Mouse (Mus musculus) colon, adult 2 months (tissue): Measurements from ENCODE around the gene Aldoart2. TPM values are rescaled to one million over a fixed set of nuclear protein-coding genes. Genes with fewer than 3 reads are reported as not detected.

Experiments used
- polyA plus RNA-seq: library from polyadenylated mRNA; depleted of rRNA; stranded (reverse); fragments of >200 nt; gene quantifications from 2 replicates; pipeline ENCODE4 v1.2.3, GENCODE M21; 2012; rRNA removed

The Aldoart2 gene
- polyA plus RNA-seq = not detected in 2 replicates

DNA sequence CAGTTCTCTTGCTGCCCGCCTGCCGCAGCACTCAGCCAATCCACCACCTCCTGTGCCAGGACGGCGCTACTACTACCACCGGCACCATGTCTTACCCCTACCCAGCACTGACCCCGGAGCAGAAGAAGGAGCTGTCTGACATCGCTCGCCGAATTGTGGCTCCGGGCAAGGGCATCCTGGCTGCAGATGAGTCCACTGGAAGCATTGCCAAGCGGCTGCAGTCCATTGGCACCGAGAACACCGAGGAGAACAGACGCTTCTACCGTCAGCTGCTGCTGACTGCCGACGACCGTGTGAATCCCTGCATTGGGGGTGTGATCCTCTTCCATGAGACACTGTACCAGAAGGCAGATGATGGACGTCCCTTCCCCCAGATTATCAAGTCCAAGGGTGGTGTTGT, at the start of gene Aldoart2:
Aldoart2 (plus strand) TSS at position 34 of the 400 bp plus-strand sequence.

DNA sequence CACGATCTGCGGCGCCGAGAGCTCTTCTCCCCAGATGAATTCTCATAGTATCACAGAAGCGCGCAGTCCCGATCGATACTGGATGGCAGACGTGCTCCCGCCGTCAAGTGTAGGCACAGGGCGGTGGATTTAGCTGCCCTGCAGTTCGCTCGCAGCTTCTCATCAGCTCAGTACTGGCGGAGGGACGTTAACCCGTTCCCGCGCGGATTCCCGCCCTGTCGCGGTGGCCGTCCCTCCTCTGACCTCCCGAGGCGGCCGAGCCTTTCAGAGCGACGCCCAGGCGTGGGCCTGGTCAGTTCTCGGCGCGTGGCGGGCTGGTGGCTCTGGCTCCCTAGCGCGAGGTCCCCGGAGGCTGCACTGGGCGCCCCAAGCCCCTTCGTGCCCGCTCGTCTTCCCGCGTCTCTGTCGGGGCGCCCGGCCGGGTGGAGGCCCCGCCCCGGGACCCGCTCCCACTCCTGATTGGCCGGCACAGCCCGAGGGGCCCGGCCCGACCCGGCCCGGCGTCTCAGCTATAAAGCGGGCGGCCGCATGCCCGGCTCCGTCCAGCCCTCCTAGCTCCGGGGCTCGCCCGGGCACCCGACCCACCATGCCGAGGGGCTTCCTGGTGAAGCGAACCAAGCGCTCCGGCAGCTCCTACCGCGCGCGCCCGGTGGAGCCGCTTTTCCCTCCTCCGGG, 34.0 kb downstream of the Aldoart2 start, which contains the start of gene Insm2:
Insm2 (plus strand) TSS at position 541 of the 675 bp plus-strand sequence.

Other genes starting within 250 kb of the Aldoart2 start
- gene Psma6, start 181.0 kb upstream of the Aldoart2 start, polyA plus RNA-seq = 19.3 and 28.2 TPM in 2 replicates
- gene Nfkbia, start 72.6 kb upstream of the Aldoart2 start, polyA plus RNA-seq = 198 TPM in 2 replicates
- gene Insm2, start 34.2 kb downstream of the Aldoart2 start, polyA plus RNA-seq = not detected in 2 replicates